Mouse (Mus musculus) megakaryocyte, embryonic 14.5 days (primary cell): ENCODE results near the gene Il4.

Experiments
- FLI1 ChIP-seq: IDR thresholded peaks from 2 replicates; pipeline ENCODE4 v1.6.1; 2012; ENCODE audit warnings: low read length, inconsistent platforms, mixed read lengths
- GATA1 ChIP-seq: IDR thresholded peaks from 3 replicates; pipeline ENCODE4 v1.6.1; 2012; ENCODE audit warnings: mixed read lengths, low read length, inconsistent platforms, borderline replicate concordance

- TF ChIP-seq GATA1 (no peak), FLI1 (no peak)
Observed at GRCm38 (mm10) chr11:53619428-53619827, 959 bp upstream of the Il4 start.
